Comparison of ENCODE assay signal across 11 mouse cellular contexts in genomic region chr3:148977124-148977529, GRCm38 (mm10). TPM values are rescaled to one million over a fixed set of nuclear protein-coding genes. Genes with fewer than 3 reads are reported as not detected.
DNase-seq lines count a peak whose midpoint lies in the region; ATAC-seq and TF ChIP-seq lines count a peak whose summit lies in the region.
"Had no signal": no experiment of that assay in that cellular context is flagged by ENCODE, and none has a peak within 500 bp of the region (broad histone marks: within the 10 kb centered on the region; RNA-seq: fewer than 3 reads in every experiment).

No protein-coding gene starts in this region.

- no peak for TF ChIP-seq POLR2A in brain, embryonic 14.5 days (IDR thresholded peaks at IDR 0.05; ENCODE audit: borderline replicate concordance, extremely low read depth, insufficient read depth, insufficient read length, poor library complexity, severe bottlenecking)

- ATAC-seq in hindbrain, embryonic 11.5 days (ENCODE audit: low FRiP score), result peak; percentile 69
- ATAC-seq in heart, embryonic 16.5 days (replicated peaks; ENCODE audit: extremely low read depth, insufficient read depth, low FRiP score), result peak; percentile 58
- no peak for ATAC-seq in megakaryocyte, adult 5-6 weeks (ENCODE audit: poor library complexity, severe bottlenecking)

- H3K4me3 ChIP-seq in hindbrain, embryonic 11.5 days (ENCODE audit: low read depth, low read length), result no peak overlapping the region
- no peak overlapping the region for H3K4me3 ChIP-seq in hindbrain, embryonic 10.5 days
- H3K4me3 ChIP-seq in heart, embryonic 16.5 days (ENCODE audit: low read length), result peak overlapping the region; percentile 46
- H3K4me3 ChIP-seq in midbrain, embryonic 10.5 days, result peak overlapping the region; percentile 20; the same call in 1 of the 2 replicates
- H3K4me3 ChIP-seq: erythroblast, embryonic 14.5 days; liver, embryonic 15.5 days had no signal

- 46% methylated on average over 16 of the region's 16 CpGs for WGBS in hindbrain, embryonic 11.5 days
- WGBS in hindbrain, embryonic 10.5 days, result 56% methylated on average over 16 of the region's 16 CpGs
- 19% methylated on average over 16 of the region's 16 CpGs for WGBS in heart, embryonic 16.5 days
- 42% methylated on average over 16 of the region's 16 CpGs for whole genome bisulfite sequencing in midbrain, embryonic 10.5 days

- TF ChIP-seq CTCF in brain, embryonic 14.5 days (IDR thresholded peaks at IDR 0.05; ENCODE audit: borderline replicate concordance, extremely low read depth, insufficient read depth, insufficient read length), result no peak

- no peaks in the 10 kb centered on the region for H3K27me3 ChIP-seq in hindbrain, embryonic 11.5 days (ENCODE audit: control insufficient read depth, insufficient read depth, low read length)
- no peaks in the 10 kb centered on the region for H3K27me3 ChIP-seq in hindbrain, embryonic 10.5 days (ENCODE audit: insufficient read depth, poor library complexity, severe bottlenecking)
- H3K27me3 ChIP-seq in heart, embryonic 16.5 days (ENCODE audit: control insufficient read depth, insufficient read depth, low read length), result no peaks in the 10 kb centered on the region
- H3K27me3 ChIP-seq in midbrain, embryonic 10.5 days (ENCODE audit: low read depth, poor library complexity, severe bottlenecking), result no peaks in the 10 kb centered on the region
- H3K27me3 ChIP-seq: liver, embryonic 15.5 days had no signal

- H3K4me1 ChIP-seq in hindbrain, embryonic 11.5 days (replicated peaks; ENCODE audit: control insufficient read depth, insufficient read depth, low read length), result no peaks in the 10 kb centered on the region
- peaks cover 29% of the 10 kb centered on the region for H3K4me1 ChIP-seq in hindbrain, embryonic 10.5 days (replicated peaks)
- peaks cover 35% of the 10 kb centered on the region for H3K4me1 ChIP-seq in heart, embryonic 16.5 days (ENCODE audit: control insufficient read depth, insufficient read depth, low read length)
- H3K4me1 ChIP-seq in midbrain, embryonic 10.5 days, result peaks cover 44% of the 10 kb centered on the region
- H3K4me1 ChIP-seq: liver, embryonic 15.5 days had no signal

- H3K9ac ChIP-seq in hindbrain, embryonic 11.5 days (ENCODE audit: low read depth, low read length), result no peak overlapping the region
- H3K9ac ChIP-seq in heart, embryonic 16.5 days (ENCODE audit: low read length), result peak overlapping the region; percentile 51
- H3K9ac ChIP-seq: liver, embryonic 15.5 days had no signal

- DNase-seq in hindbrain, embryonic 11.5 days (ENCODE audit: low spot score), result no peak
- DNase-seq in hindbrain, embryonic 10.5 days (ENCODE audit: low spot score), result no peak
- DNase-seq in brain, embryonic 14.5 days (ENCODE audit: low read depth), result peak; percentile 94
- no peak for DNase-seq in midbrain, embryonic 10.5 days (ENCODE audit: low spot score)
- no peak for DNase-seq in frontal cortex, postnatal 10 days (ENCODE audit: low spot score in 2 of 2)
- DNase-seq in spleen, postnatal 36 days (ENCODE audit: low spot score in 2 of 2), result no peak

- H3K27ac ChIP-seq in hindbrain, embryonic 11.5 days (ENCODE audit: low read depth, low read length), result no peak overlapping the region
- H3K27ac ChIP-seq in hindbrain, embryonic 10.5 days, result no peak overlapping the region
- peak overlapping the region; percentile 56 for H3K27ac ChIP-seq in heart, embryonic 16.5 days (ENCODE audit: low read length)
- H3K27ac ChIP-seq in midbrain, embryonic 10.5 days (replicated peaks), result no peak overlapping the region
- H3K27ac ChIP-seq: liver, embryonic 15.5 days had no signal

- H3K36me3 ChIP-seq in hindbrain, embryonic 11.5 days (ENCODE audit: control insufficient read depth, insufficient read depth, low read length), result no peaks in the 10 kb centered on the region
- H3K36me3 ChIP-seq in hindbrain, embryonic 10.5 days, result 0 out of 2 replicates have a peak, but pooled peaks cover 6% of the 10 kb centered on the region
- H3K36me3 ChIP-seq in heart, embryonic 16.5 days (ENCODE audit: control insufficient read depth, insufficient read depth), result no peaks in the 10 kb centered on the region
- H3K36me3 ChIP-seq in midbrain, embryonic 10.5 days, result peaks cover 13% of the 10 kb centered on the region; the same call in 1 of the 2 replicates
- H3K36me3 ChIP-seq: liver, embryonic 15.5 days had no signal

- H3K9me3 ChIP-seq in hindbrain, embryonic 11.5 days (ENCODE audit: control insufficient read depth, low read length), result no peaks in the 10 kb centered on the region
- no peaks in the 10 kb centered on the region for H3K9me3 ChIP-seq in hindbrain, embryonic 10.5 days
- H3K9me3 ChIP-seq in heart, embryonic 16.5 days (replicated peaks; ENCODE audit: control insufficient read depth, low read length), result no peaks in the 10 kb centered on the region
- H3K9me3 ChIP-seq in midbrain, embryonic 10.5 days (replicated peaks), result no peaks in the 10 kb centered on the region
- H3K9me3 ChIP-seq: liver, embryonic 15.5 days had no signal

- no peak overlapping the region; the same call in 1 of the 2 replicates for H3K4me2 ChIP-seq in hindbrain, embryonic 11.5 days (replicated peaks; ENCODE audit: low read depth, low read length)
- H3K4me2 ChIP-seq in heart, embryonic 16.5 days (ENCODE audit: low read depth, low read length), result peak overlapping the region; percentile 67
- H3K4me2 ChIP-seq: liver, embryonic 15.5 days had no signal

RNA-seq across cellular contexts. Expression of gene Adgrl2, which starts 13.2 kb away (rescaled TPM):
- polyA plus RNA-seq in hindbrain, embryonic 11.5 days (2014; fragmentation: Nextera tagmentation; extraction: Ambion mirVana), result 77.5 and 80.7 TPM in 2 replicates
- polyA plus RNA-seq in hindbrain, embryonic 10.5 days (2016; fragmentation: Nextera tagmentation; extraction: Ambion mirVana), result 64.4 and 64.6 TPM in 2 replicates
- polyA plus RNA-seq in brain, embryonic 14.5 days (2012; rRNA removed), result 237 and 262 TPM in 2 replicates
- 32.7 and 34.6 TPM in 2 replicates for polyA plus RNA-seq in heart, embryonic 16.5 days (2015; fragmentation: Nextera tagmentation; extraction: Ambion mirVana)
- 76.6 and 97.3 TPM in 2 replicates for polyA plus RNA-seq in midbrain, embryonic 10.5 days (2016; fragmentation: Nextera tagmentation; extraction: Ambion mirVana)
- total RNA-seq in megakaryocyte, adult 5-6 weeks (2015), result 1.7 and 4.0 TPM in 2 replicates
- total RNA-seq in megakaryocyte, adult 5-6 weeks (2017), result 1.9 and 2.2 TPM in 2 replicates
- total RNA-seq: MEL had no signal

Comparison
In these comparisons a context has a peak if more than half of its experiments do, and no peak if none do; other contexts are left out.
1. H3K4me3 ChIP-seq: peak in heart, embryonic 16.5 days (single experiment) and midbrain, embryonic 10.5 days (single experiment); none in hindbrain, embryonic 11.5 days (single experiment) and hindbrain, embryonic 10.5 days (single experiment).